Mouse (Mus musculus) monocyte, adult 5-6 weeks (primary cell): Measurements from ENCODE around the gene Il13ra2. TPM values are rescaled to one million over a fixed set of nuclear protein-coding genes. Genes with fewer than 3 reads are reported as not detected.
"Not testable (repeated sequence)": the region's sequence is repeated elsewhere in the genome, so short reads cannot be mapped to it uniquely, and the experiment has no call there.

Experiments
- ATAC-seq: fragments of 153-309, 156-312 bp; replicated peaks from 2 replicates; pipeline ENCODE4 v1.8.0; 2017; ENCODE audit warnings: mild to moderate bottlenecking; ENCODE audit not compliant: low TSS enrichment, insufficient number of reproducible peaks, severe bottlenecking, poor library complexity, low FRiP score
- total RNA-seq: library from RNA; stranded (forward); fragments of 200-1000, 200-491, 200-594 nt; gene quantifications from 3 replicates; pipeline ENCODE4 v1.2.3, GENCODE M21; 2017

The Il13ra2 gene
- not detected in 3 replicates for total RNA-seq

- ATAC-seq = no peak
Observed at GRCm38 (mm10) chrX:147429129-147429528, at the start of gene Il13ra2. Gene Il13ra2 (minus strand): TSS chrX:147429192.

- not testable (repeated sequence) for ATAC-seq
Observed at GRCm38 (mm10) chrX:147453610-147454009, 24.6 kb upstream of the Il13ra2 start, which contains the start of gene Vmn1r239-ps. Gene Vmn1r239-ps (minus strand): TSS chrX:147453710.

- ATAC-seq = no peak
Observed at GRCm38 (mm10) chrX:147443386-147443785, 14.4 kb upstream of the Il13ra2 start.

GRCm38 (mm10) chrX:147435400-147435799 lies 6.4 kb upstream of the Il13ra2 start:
- no peak for ATAC-seq

GRCm38 (mm10) chrX:147429753-147430152 lies 761 bp upstream of the Il13ra2 start:
- no peak for ATAC-seq

- ATAC-seq = no peak
Observed at GRCm38 (mm10) chrX:147393446-147393845, 35.5 kb downstream of the Il13ra2 start.

- ATAC-seq = no peak
Observed at GRCm38 (mm10) chrX:147349167-147349566, 79.8 kb downstream of the Il13ra2 start.

Other genes with a start within 250 kb of the Il13ra2 start
- not detected in 3 replicates for gene Vmn1r239-ps, start 24.5 kb upstream of the Il13ra2 start, total RNA-seq
- not detected in 3 replicates for gene Lrch2, start 124.9 kb upstream of the Il13ra2 start, total RNA-seq